Mouse (Mus musculus): ENCODE measurements around the gene Cgnl1.

- TF ChIP-seq POLR2A (IDR thresholded peaks at IDR 0.05; ENCODE audit: low read depth, low read length) (no peak), CTCF (IDR thresholded peaks at IDR 0.05; ENCODE audit: borderline replicate concordance, insufficient read depth, low read length) (no peak)
Measured at GRCm38 (mm10) chr9:71761663-71762062, 9.7 kb downstream of the Cgnl1 start.

Data from embryonic fibroblast, embryonic 13.5 days (primary cell).